Mouse (Mus musculus) MEL (cell line): Measurements from ENCODE around the gene Mrpl11. TPM values are rescaled to one million over a fixed set of nuclear protein-coding genes. Genes with fewer than 3 reads are reported as not detected.

Experiments used
- DNase-seq: peaks from one replicate; pipeline ENCODE4 v3.0.0; 2011; ENCODE audit warnings: low read depth, low spot score
- H3K27ac ChIP-seq: 2 replicates; pipeline ENCODE4 v1.5.1; 2012; ENCODE audit warnings: low read depth, mild to moderate bottlenecking, control low read depth, low read length, moderate library complexity; ENCODE audit not compliant: control insufficient read depth
- H3K27me3 ChIP-seq, 2 experiments: fragments of 150-350 bp in 1 of 2; sonication (generic) in 1 of 2; 2 replicates each; pipeline ENCODE4 v1.6.1; 2012; ENCODE audit warnings: low read length in 2 of 2, mild to moderate bottlenecking in 2 of 2, improper control_type of control experiment in 1 of 2, moderate library complexity in 1 of 2; ENCODE audit not compliant: insufficient read depth in 2 of 2, control insufficient read depth in 1 of 2
- H3K36me3 ChIP-seq, 2 experiments: 2 replicates each; pipeline ENCODE4 v1.6.1; 2012 to 2014; ENCODE audit warnings: low read length in 2 of 2, improper control_type of control experiment in 1 of 2, inconsistent platforms in 1 of 2, mild to moderate bottlenecking in 1 of 2; ENCODE audit not compliant: insufficient read depth in 2 of 2, control insufficient read depth in 1 of 2
- H3K4me1 ChIP-seq, 2 experiments: fragments of 150-350 bp in 1 of 2; sonication (generic) in 1 of 2; 2 replicates each; pipeline ENCODE4 v1.6.1; 2012; ENCODE audit warnings: low read length in 2 of 2, improper control_type of control experiment in 1 of 2, mild to moderate bottlenecking in 1 of 2; ENCODE audit not compliant: insufficient read depth in 2 of 2, control insufficient read depth in 1 of 2
- H3K4me3 ChIP-seq, 2 experiments: fragments of 150-350 bp in 1 of 2; sonication (generic) in 1 of 2; 2 replicates each; pipeline ENCODE4 v1.5.1; 2012; ENCODE audit warnings: low read depth in 2 of 2, low read length in 2 of 2, mild to moderate bottlenecking in 2 of 2, moderate library complexity in 2 of 2, control low read depth in 1 of 2, improper control_type of control experiment in 1 of 2; ENCODE audit not compliant: control insufficient read depth in 1 of 2, insufficient read depth in 1 of 2
- H3K79me2 ChIP-seq: 2 replicates; pipeline ENCODE4 v1.6.1; 2012; ENCODE audit warnings: mild to moderate bottlenecking, low read length, moderate library complexity; ENCODE audit not compliant: control insufficient read depth, poor library complexity, insufficient read depth
- H3K9ac ChIP-seq: 2 replicates; pipeline ENCODE4 v1.6.1; 2012; ENCODE audit warnings: low read depth, mild to moderate bottlenecking, control low read depth, low read length, moderate library complexity; ENCODE audit not compliant: control insufficient read depth, poor library complexity, severe bottlenecking
- H3K9me3 ChIP-seq: fragments of 150-350 bp; sonication (generic); replicated peaks from 2 replicates; pipeline ENCODE4 v1.6.1; 2012; ENCODE audit warnings: mild to moderate bottlenecking, low read length, improper control_type of control experiment, moderate library complexity; ENCODE audit not compliant: insufficient read depth
- CHD1 ChIP-seq: IDR thresholded peaks from 2 replicates; pipeline ENCODE4 v1.6.1; 2012; ENCODE audit warnings: low read depth, mild to moderate bottlenecking, inconsistent platforms, low read length, improper control_type of control experiment
- CHD2 ChIP-seq: IDR thresholded peaks from 2 replicates; pipeline ENCODE4 v1.6.1; 2011; ENCODE audit warnings: low read length, improper control_type of control experiment
- E2F4 ChIP-seq: IDR thresholded peaks from 2 replicates; pipeline ENCODE4 v1.6.1; 2011; ENCODE audit warnings: low read depth, low read length, improper control_type of control experiment, borderline replicate concordance
- ELF1 ChIP-seq: IDR thresholded peaks from 2 replicates; pipeline ENCODE4 v1.6.1; 2014; ENCODE audit warnings: low read depth, mild to moderate bottlenecking, inconsistent platforms, low read length, improper control_type of control experiment, moderate library complexity
- ETS1 ChIP-seq: IDR thresholded peaks from 2 replicates; pipeline ENCODE4 v1.6.1; 2012; ENCODE audit warnings: low read depth, mild to moderate bottlenecking, inconsistent platforms, low read length, improper control_type of control experiment, moderate library complexity
- GABPA ChIP-seq: IDR thresholded peaks from 2 replicates; pipeline ENCODE4 v1.6.1; 2012; ENCODE audit warnings: low read depth, mild to moderate bottlenecking, inconsistent platforms, low read length, improper control_type of control experiment, moderate library complexity
- HCFC1 ChIP-seq: IDR thresholded peaks from 2 replicates; pipeline ENCODE4 v1.6.1; 2012; ENCODE audit warnings: low read depth, mild to moderate bottlenecking, inconsistent platforms, low read length, improper control_type of control experiment, moderate library complexity
- MAFK ChIP-seq: IDR thresholded peaks from 2 replicates; pipeline ENCODE4 v1.6.1; 2011; ENCODE audit warnings: low read depth, mild to moderate bottlenecking, low read length, improper control_type of control experiment, borderline replicate concordance
- MAX ChIP-seq: IDR thresholded peaks from 2 replicates; pipeline ENCODE4 v1.6.1; 2011; ENCODE audit warnings: low read length, improper control_type of control experiment
- MAZ ChIP-seq: IDR thresholded peaks from 2 replicates; pipeline ENCODE4 v1.6.1; 2012; ENCODE audit warnings: low read depth, mild to moderate bottlenecking, inconsistent platforms, low read length, improper control_type of control experiment
- MEF2A ChIP-seq: IDR thresholded peaks from 2 replicates; pipeline ENCODE4 v1.6.1; 2014; ENCODE audit warnings: low read depth, mild to moderate bottlenecking, inconsistent platforms, low read length, improper control_type of control experiment; ENCODE audit not compliant: poor library complexity, insufficient replicate concordance, severe bottlenecking; ENCODE audit errors: extremely low read depth
- MXI1 ChIP-seq: IDR thresholded peaks from 2 replicates; pipeline ENCODE4 v1.6.1; 2011; ENCODE audit warnings: mild to moderate bottlenecking, low read depth, low read length, improper control_type of control experiment
- MYC ChIP-seq: IDR thresholded peaks from 2 replicates; pipeline ENCODE4 v1.6.1; 2011; ENCODE audit warnings: low read depth, mild to moderate bottlenecking, low read length, improper control_type of control experiment, moderate library complexity
- NELFE ChIP-seq: IDR thresholded peaks from 2 replicates; pipeline ENCODE4 v1.6.1; 2011; ENCODE audit warnings: low read depth, low read length, improper control_type of control experiment
- NRF1 ChIP-seq: IDR thresholded peaks from 2 replicates; pipeline ENCODE4 v1.6.1; 2014; ENCODE audit warnings: low read depth, mild to moderate bottlenecking, inconsistent platforms, low read length, improper control_type of control experiment, moderate library complexity; ENCODE audit not compliant: poor library complexity, insufficient read depth, severe bottlenecking
- POLR2A ChIP-seq, 2 experiments: IDR thresholded peaks; 2 replicates each; pipeline ENCODE4 v1.6.1; 2011 to 2012; ENCODE audit warnings: low read length in 2 of 2, mild to moderate bottlenecking in 2 of 2, control low read depth in 1 of 2, improper control_type of control experiment in 1 of 2, low read depth in 1 of 2, moderate library complexity in 1 of 2; ENCODE audit not compliant: control insufficient read depth in 1 of 2, insufficient read depth in 1 of 2, poor library complexity in 1 of 2
- POLR2AphosphoS2 ChIP-seq: IDR thresholded peaks from 2 replicates; pipeline ENCODE4 v1.6.1; 2011; ENCODE audit warnings: low read length, improper control_type of control experiment
- RCOR1 ChIP-seq: IDR thresholded peaks from 2 replicates; pipeline ENCODE4 v1.6.1; 2012; ENCODE audit warnings: low read depth, mild to moderate bottlenecking, inconsistent platforms, low read length, improper control_type of control experiment
- SIN3A ChIP-seq: IDR thresholded peaks from 2 replicates; pipeline ENCODE4 v1.6.1; 2012; ENCODE audit warnings: low read length, improper control_type of control experiment, inconsistent platforms
- TBP ChIP-seq: IDR thresholded peaks from 2 replicates; pipeline ENCODE4 v1.8.0; 2011; ENCODE audit warnings: low read depth, low read length, improper control_type of control experiment
- TCF12 ChIP-seq: IDR thresholded peaks from 2 replicates; pipeline ENCODE4 v1.6.1; 2014; ENCODE audit warnings: low read depth, mild to moderate bottlenecking, inconsistent platforms, low read length, improper control_type of control experiment, moderate library complexity
- UBTF ChIP-seq: IDR thresholded peaks from 2 replicates; pipeline ENCODE4 v1.6.1; 2012; ENCODE audit warnings: low read depth, mild to moderate bottlenecking, inconsistent platforms, low read length, improper control_type of control experiment, moderate library complexity, borderline replicate concordance; ENCODE audit not compliant: insufficient read depth
- ZKSCAN1 ChIP-seq: IDR thresholded peaks from 2 replicates; pipeline ENCODE4 v1.6.1; 2012; ENCODE audit warnings: low read depth, mild to moderate bottlenecking, inconsistent platforms, low read length, improper control_type of control experiment, moderate library complexity
- ZMIZ1 ChIP-seq: IDR thresholded peaks from 2 replicates; pipeline ENCODE4 v1.6.1; 2012; ENCODE audit warnings: low read depth, mild to moderate bottlenecking, inconsistent platforms, low read length, improper control_type of control experiment, moderate library complexity
- polyA plus RNA-seq, 2 experiments: library from polyadenylated mRNA; stranded (reverse) in 1 of 2; unstranded in 1 of 2; fragments of >175 nt in 1 of 2; fragments of >200 nt in 1 of 2; gene quantifications; 2 replicates each; pipeline versions ENCODE4 v1.2.1 to v1.2.4; 2012; ENCODE audit warnings: low replicate concordance in 2 of 2, low read depth in 1 of 2; ENCODE audit not compliant: insufficient read length in 2 of 2, insufficient read depth in 1 of 2, missing spikeins in 1 of 2
- total RNA-seq: library from RNA; depleted of rRNA; stranded (reverse); fragments of 300-350 nt; gene quantifications from 2 replicates; pipeline ENCODE4 v1.2.3, GENCODE M21; 2012

Gene Mrpl11
- total and polyA plus RNA-seq, 3 experiments, result 108 to 317 (median 124) TPM

DNA sequence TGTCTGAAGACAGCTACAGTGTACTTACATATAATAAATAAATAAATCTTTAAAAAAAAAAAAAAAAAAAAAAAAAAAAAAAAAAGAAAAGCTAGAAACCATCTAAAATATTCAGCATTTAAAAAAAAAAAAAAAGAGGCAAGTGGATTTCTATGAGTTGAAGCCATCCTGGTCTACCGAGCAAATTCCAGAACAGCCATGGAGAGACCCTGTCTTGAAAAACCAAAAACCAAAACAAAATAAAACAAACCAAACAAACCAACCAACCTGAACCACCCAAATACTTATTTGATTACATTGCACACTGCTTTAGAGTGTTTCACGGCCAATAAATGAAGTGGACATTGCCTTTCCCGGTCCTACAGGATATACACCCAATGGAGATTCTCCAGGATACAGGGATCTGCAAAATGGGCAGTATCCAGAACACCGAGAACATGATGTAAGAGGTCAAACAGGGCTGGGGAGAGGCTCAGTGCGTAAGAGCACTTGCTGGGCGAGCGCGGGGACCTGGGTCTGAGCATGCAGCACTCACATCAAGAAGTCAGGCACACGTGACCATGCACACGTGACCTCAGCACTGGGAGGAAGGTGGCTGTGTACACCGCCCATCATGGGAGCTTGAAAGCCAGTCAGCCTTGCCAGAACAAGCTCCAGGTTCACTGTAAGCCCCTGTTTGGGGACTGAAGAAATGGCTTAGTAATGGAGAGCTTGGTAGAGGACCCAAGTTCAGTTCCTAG is 36.7 kb upstream of the Mrpl11 start:
- DNase-seq, result no peak
- Histone ChIP-seq H3K9me3 (no peaks in the 10 kb centered on the region), H3K79me2 (peaks cover 5% of the 10 kb centered on the region; the same call in 1 of the 2 replicates), H3K9ac (no peak overlapping the region), H3K4me3 (no peak overlapping the region), H3K36me3 (peaks cover 0 to 4% of the 10 kb centered on the region in 2 experiments; a peak in 2 of 4 replicates), H3K4me1 (peaks cover 0 to 9% of the 10 kb centered on the region in 2 experiments; a peak in 2 of 4 replicates), H3K27me3 (no peaks in the 10 kb centered on the region), H3K27ac (no peak overlapping the region)
- TF ChIP-seq CHD1 (no peak), ZKSCAN1 (no peak), TBP (no peak), MEF2A (no peak), MYC (no peak), GABPA (no peak), POLR2A (IDR thresholded peaks at IDR 0.05; ENCODE audit: control insufficient read depth in 1 of 2, insufficient read depth in 1 of 2, low read depth in 1 of 2, low read length in 2 of 2, poor library complexity in 1 of 2) (no peak), E2F4 (no peak), TCF12 (no peak), NELFE (no peak)

- TF ChIP-seq TBP (peak; percentile 78; the same call in 1 of the 2 replicates), CHD2 (peak; percentile 6; the same call in 1 of the 2 replicates), SIN3A (peak; percentile 95), TCF12 (peak; percentile 33; the same call in 1 of the 2 replicates), MAFK (no peak), MYC (peak; percentile 71), ETS1 (no peak), MXI1 (peak; percentile 90), MAZ (peak; percentile 91), NRF1 (no peak), HCFC1 (peak; percentile 82), ZMIZ1 (peak; percentile 71), RCOR1 (no peak), MAX (peak; percentile 51; the same call in 1 of the 2 replicates), NELFE (peak; percentile 80), POLR2A (IDR thresholded peaks at IDR 0.05; ENCODE audit: control insufficient read depth in 1 of 2, insufficient read depth in 1 of 2, low read depth in 1 of 2, low read length in 2 of 2, poor library complexity in 1 of 2) (peak; percentile 73 to 89; a peak in 3 of 4 replicates), POLR2AphosphoS2 (peak; percentile 81; the same call in 1 of the 2 replicates), ELF1 (peak; percentile 96), UBTF (no peak)
- H3K27me3 ChIP-seq, result no peaks in the 10 kb centered on the region
Measured at GRCm38 (mm10) chr19:4927904-4928531, 33.9 kb upstream of the Mrpl11 start, which contains the start of gene Dpp3. Gene Dpp3 (minus strand): TSS chr19:4928287.

More at GRCm38 (mm10) chr19:4927904-4928531, 33.9 kb upstream of the Mrpl11 start, which contains the start of gene Dpp3:
- peak within 1 kb of the TSS; percentile 86 for H3K9ac ChIP-seq
- peaks cover 5% of the 10 kb centered on the region; the same call in 1 of the 2 replicates for H3K79me2 ChIP-seq
- peak within 1 kb of the TSS; percentile 41 for H3K27ac ChIP-seq
- H3K9me3 ChIP-seq, result no peaks in the 10 kb centered on the region
- peaks cover 0 to 9% of the 10 kb centered on the region in 2 experiments; a peak in 2 of 4 replicates for H3K4me1 ChIP-seq
- H3K4me3 ChIP-seq, result peak within 1 kb of the TSS; percentile 65 to 84
- H3K36me3 ChIP-seq, result peaks cover 0 to 4% of the 10 kb centered on the region in 2 experiments; a peak in 2 of 4 replicates
- DNase-seq, result peak; percentile 99
